Mouse (Mus musculus) heart, embryonic 16.5 days (tissue): Measurements from ENCODE around the gene Wnt6. TPM values are rescaled to one million over a fixed set of nuclear protein-coding genes. Genes with fewer than 3 reads are reported as not detected.

Source experiments
- ATAC-seq: fragments of 200-750 bp; cut with Nextera tagmentation; replicated peaks from 2 replicates; pipeline ENCODE4 v1.8.0; 2017; ENCODE audit warnings: moderate number of reproducible peaks; ENCODE audit not compliant: insufficient read depth, low FRiP score; ENCODE audit errors: extremely low read depth
- H3K27ac ChIP-seq: fragments of 300-500 bp; sonication (generic); 2 replicates; pipeline ENCODE4 v1.5.1; 2014; ENCODE audit warnings: mild to moderate bottlenecking, low read length, control low read depth, moderate library complexity
- H3K27me3 ChIP-seq: fragments of 300-500 bp; sonication (generic); 2 replicates; pipeline ENCODE4 v1.6.1; 2014; ENCODE audit warnings: low read length, mixed read lengths; ENCODE audit not compliant: control insufficient read depth, insufficient read depth
- H3K36me3 ChIP-seq: fragments of 300-500 bp; sonication (generic); 2 replicates; pipeline ENCODE4 v1.6.1; 2014; ENCODE audit not compliant: control insufficient read depth, insufficient read depth
- H3K4me1 ChIP-seq: fragments of 300-500 bp; sonication (generic); 2 replicates; pipeline ENCODE4 v1.6.1; 2014; ENCODE audit warnings: low read length, mixed read lengths; ENCODE audit not compliant: control insufficient read depth, insufficient read depth
- H3K4me2 ChIP-seq: fragments of 300-500 bp; sonication (generic); 2 replicates; pipeline ENCODE4 v1.6.1; 2014; ENCODE audit warnings: low read depth, mild to moderate bottlenecking, control low read depth, low read length
- H3K4me3 ChIP-seq: fragments of 300-500 bp; sonication (generic); 2 replicates; pipeline ENCODE4 v1.5.1; 2014; ENCODE audit warnings: mild to moderate bottlenecking, control low read depth, low read length
- H3K9ac ChIP-seq: fragments of 300-500 bp; sonication (generic); 2 replicates; pipeline ENCODE4 v1.6.1; 2014; ENCODE audit warnings: low read length, control low read depth
- H3K9me3 ChIP-seq: fragments of 300-500 bp; sonication (generic); replicated peaks from 2 replicates; pipeline ENCODE4 v1.6.1; 2016; ENCODE audit warnings: low read length; ENCODE audit not compliant: control insufficient read depth
- WGBS: fragments of 180-500 bp; shearing (Covaris S2); extraction: QIAGEN DNeasy Blood & Tissue Kit; methylation state at CpG from one replicate; pipeline ENCODE4 v1.1.7; 2014; 5-methylcytosine and 5-hydroxymethylcytosine counted together
- polyA plus RNA-seq: library from polyadenylated mRNA; unstranded; fragments of >200 nt; fragmentation: Nextera tagmentation; extraction: Ambion mirVana; gene quantifications from 2 replicates; pipeline ENCODE4 v1.2.1, GENCODE M21; 2015

The Wnt6 gene
- polyA plus RNA-seq, 1 experiment from 2014 or later, result 0.71 TPM

- Histone ChIP-seq H3K27ac (peak overlapping the region; percentile 78), H3K4me1 (peaks cover 11% of the 10 kb centered on the region), H3K4me2 (peak overlapping the region; percentile 59), H3K9ac (peak overlapping the region; percentile 63), H3K4me3 (peak overlapping the region; percentile 49), H3K27me3 (no peaks in the 10 kb centered on the region), H3K9me3 (no peaks in the 10 kb centered on the region), H3K36me3 (no peaks in the 10 kb centered on the region)
- WGBS, result 31% methylated on average over 7 of the region's 7 CpGs
- ATAC-seq, result peak; percentile 92
Measured at GRCm38 (mm10) chr1:74749301-74749700, 22.4 kb upstream of the Wnt6 start.

- Histone ChIP-seq H3K9ac (no peak overlapping the region), H3K36me3 (no peaks in the 10 kb centered on the region), H3K4me1 (peaks cover 11% of the 10 kb centered on the region), H3K27ac (no peak overlapping the region), H3K4me2 (no peak overlapping the region), H3K9me3 (no peaks in the 10 kb centered on the region), H3K27me3 (no peaks in the 10 kb centered on the region), H3K4me3 (no peak overlapping the region)
- ATAC-seq, result no peak
- 74% methylated on average over 4 of the region's 4 CpGs for WGBS
Measured at GRCm38 (mm10) chr1:74750683-74751082, 21.0 kb upstream of the Wnt6 start.

DNA sequence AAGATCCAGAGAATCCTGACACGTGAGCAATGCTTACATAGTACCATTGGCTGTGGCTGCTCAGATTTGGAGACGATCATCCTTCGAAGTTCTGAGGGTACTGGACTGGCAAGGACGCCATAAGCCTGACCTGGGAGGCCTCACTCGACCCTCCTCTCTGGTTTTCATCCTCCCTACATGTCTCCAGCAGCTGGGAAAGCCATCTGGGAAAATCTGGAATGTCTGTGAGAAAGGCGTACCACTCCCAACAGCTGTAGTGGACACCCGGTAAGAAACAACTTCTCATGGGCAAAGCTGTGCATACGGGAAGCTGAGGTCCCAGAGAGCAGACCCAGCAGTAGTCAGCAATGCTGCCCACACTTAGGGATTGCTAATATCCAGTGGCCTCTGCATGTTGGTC, 19.5 kb upstream of the Wnt6 start:
- no peak for ATAC-seq
- 83% methylated on average over 8 of the region's 8 CpGs for WGBS

DNA sequence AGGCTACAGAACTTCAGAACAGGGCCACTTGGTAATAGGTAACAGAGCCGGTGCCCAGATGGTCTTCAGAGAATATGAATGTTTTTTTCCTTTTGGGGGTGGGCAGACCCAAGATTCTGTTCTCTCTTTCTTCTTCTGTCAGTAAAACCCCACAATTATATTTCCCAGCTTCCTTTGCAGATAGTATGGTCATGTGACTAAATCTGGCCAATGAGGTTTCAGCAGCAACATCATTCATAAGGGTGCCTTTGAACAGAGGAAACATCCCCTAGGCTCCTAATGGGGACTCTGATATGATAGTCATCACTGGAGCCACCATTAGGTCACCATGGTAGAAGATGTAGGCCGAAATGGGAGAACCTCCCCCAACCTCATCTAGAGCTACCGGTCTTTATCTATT, 18.9 kb upstream of the Wnt6 start:
- 92% methylated on average over 3 of the region's 3 CpGs for WGBS
- H3K4me2 ChIP-seq, result no peak overlapping the region
- H3K27ac ChIP-seq, result no peak overlapping the region
- no peaks in the 10 kb centered on the region for H3K36me3 ChIP-seq
- H3K9me3 ChIP-seq, result no peaks in the 10 kb centered on the region
- peaks cover 11% of the 10 kb centered on the region for H3K4me1 ChIP-seq
- H3K9ac ChIP-seq, result no peak overlapping the region
- no peaks in the 10 kb centered on the region for H3K27me3 ChIP-seq
- ATAC-seq, result no peak
- no peak overlapping the region for H3K4me3 ChIP-seq

More for the DNA sequence above, 19.5 kb upstream of the Wnt6 start:
- Histone ChIP-seq H3K9me3 (no peaks in the 10 kb centered on the region), H3K9ac (no peak overlapping the region), H3K4me3 (no peak overlapping the region), H3K4me2 (no peak overlapping the region), H3K27ac (no peak overlapping the region), H3K36me3 (no peaks in the 10 kb centered on the region), H3K27me3 (no peaks in the 10 kb centered on the region), H3K4me1 (peaks cover 11% of the 10 kb centered on the region)

GRCm38 (mm10) chr1:74753266-74753974, 18.3 kb upstream of the Wnt6 start:
- no peaks in the 10 kb centered on the region for H3K27me3 ChIP-seq
- no peak for ATAC-seq
- 83% methylated on average over 8 of the region's 8 CpGs for WGBS

GRCm38 (mm10) chr1:74754175-74754785, 17.4 kb upstream of the Wnt6 start:
- WGBS, result 68% methylated on average over 5 of the region's 5 CpGs
- H3K36me3 ChIP-seq, result no peaks in the 10 kb centered on the region
- no peak overlapping the region for H3K4me3 ChIP-seq
- peaks cover 8% of the 10 kb centered on the region for H3K4me1 ChIP-seq
- no peak overlapping the region for H3K9ac ChIP-seq
- H3K4me2 ChIP-seq, result no peak overlapping the region
- H3K27me3 ChIP-seq, result no peaks in the 10 kb centered on the region
- no peaks in the 10 kb centered on the region for H3K9me3 ChIP-seq
- H3K27ac ChIP-seq, result no peak overlapping the region
- no peak for ATAC-seq

More at GRCm38 (mm10) chr1:74753266-74753974, 18.3 kb upstream of the Wnt6 start:
- Histone ChIP-seq H3K27ac (no peak overlapping the region), H3K9ac (no peak overlapping the region), H3K4me3 (no peak overlapping the region), H3K4me2 (no peak overlapping the region), H3K9me3 (no peaks in the 10 kb centered on the region), H3K36me3 (no peaks in the 10 kb centered on the region), H3K4me1 (peaks cover 11% of the 10 kb centered on the region)

- 18% methylated on average over 4 of the region's 4 CpGs for WGBS
- H3K9ac ChIP-seq, result no peak overlapping the region
- no peaks in the 10 kb centered on the region for H3K36me3 ChIP-seq
- H3K4me2 ChIP-seq, result no peak overlapping the region
- H3K4me1 ChIP-seq, result no peaks in the 10 kb centered on the region
- H3K4me3 ChIP-seq, result no peak overlapping the region
- H3K27ac ChIP-seq, result no peak overlapping the region
- ATAC-seq, result 0 out of 2 replicates have a peak, but pooled peaks have one; percentile 65
- no peaks in the 10 kb centered on the region for H3K9me3 ChIP-seq
- peaks cover 13% of the 10 kb centered on the region for H3K27me3 ChIP-seq
Measured at GRCm38 (mm10) chr1:74759773-74760172, 11.9 kb upstream of the Wnt6 start.

DNA sequence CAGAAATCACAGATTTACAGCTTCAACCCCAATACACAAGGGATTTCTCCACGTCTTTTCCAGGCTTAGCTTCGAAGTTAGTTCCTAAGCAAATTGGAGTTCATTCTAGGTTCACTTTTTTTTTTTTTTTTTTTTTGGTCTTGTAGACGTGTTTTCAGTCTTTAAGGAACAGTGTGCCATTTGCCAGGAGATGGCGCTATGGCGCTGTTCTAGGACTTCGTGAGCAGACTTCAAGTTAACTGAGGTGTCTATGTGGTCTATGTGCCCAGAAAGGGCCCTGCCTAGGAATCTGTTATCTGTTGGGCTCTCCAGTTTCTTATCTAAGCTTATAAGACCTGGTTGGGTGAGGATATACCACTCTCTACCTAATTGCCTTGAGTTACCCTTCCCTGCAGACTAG, 8.6 kb upstream of the Wnt6 start:
- no peak for ATAC-seq
- Histone ChIP-seq H3K4me2 (no peak overlapping the region), H3K9ac (no peak overlapping the region), H3K27me3 (peaks cover 31% of the 10 kb centered on the region), H3K4me3 (no peak overlapping the region), H3K9me3 (no peaks in the 10 kb centered on the region), H3K36me3 (no peaks in the 10 kb centered on the region), H3K4me1 (no peaks in the 10 kb centered on the region), H3K27ac (no peak overlapping the region)
- 4% methylated on average over 6 of the region's 6 CpGs for WGBS

- Histone ChIP-seq H3K27ac (no peak overlapping the region), H3K36me3 (no peaks in the 10 kb centered on the region), H3K4me3 (peak overlapping the region; percentile 59), H3K4me2 (peak overlapping the region; percentile 91), H3K9ac (peak overlapping the region; percentile 28; the same call in 1 of the 2 replicates), H3K4me1 (peaks cover 21% of the 10 kb centered on the region), H3K9me3 (no peaks in the 10 kb centered on the region), H3K27me3 (peaks cover 77% of the 10 kb centered on the region)
- no peak for ATAC-seq
- 2% methylated on average over 35 of the region's 35 CpGs for WGBS
Measured at GRCm38 (mm10) chr1:74770727-74771466, 795 bp upstream of the Wnt6 start.
